Mouse (Mus musculus): ENCODE data around the gene Enoph1. TPM values are rescaled to one million over a fixed set of nuclear protein-coding genes. Genes with fewer than 3 reads are reported as not detected.

The Enoph1 gene
- polyA plus RNA-seq, 1 experiment from 2014 or later: 48.1 TPM

- WGBS: 30% methylated on average over 5 of the region's 5 CpGs
- Histone ChIP-seq H3K27ac (no peak overlapping the region), H3K4me3 (replicated peaks) (no peak overlapping the region), H3K9me3 (replicated peaks) (no peaks in the 10 kb centered on the region), H3K4me1 (peaks cover 32% of the 10 kb centered on the region), H3K36me3 (no peaks in the 10 kb centered on the region), H3K9ac (no peak overlapping the region), H3K27me3 (0 out of 2 replicates have a peak, but pooled peaks cover 1% of the 10 kb centered on the region), H3K4me2 (no peak overlapping the region)
- ATAC-seq (replicated peaks; ENCODE audit: low FRiP score): no peak
Measured at GRCm38 (mm10) chr5:100113403-100113802, 73.6 kb downstream of the Enoph1 start.

Other genes starting within 250 kb of the Enoph1 start
- 0.28 TPM in 1 of 2 replicates, not detected in the other for gene Vamp9, start 133.7 kb upstream of the Enoph1 start, polyA plus RNA-seq (2015; fragmentation: Nextera tagmentation; extraction: Ambion mirVana)
- 207 and 231 TPM in 2 replicates for gene Hnrnpd, start 61.0 kb upstream of the Enoph1 start, polyA plus RNA-seq (2015; fragmentation: Nextera tagmentation; extraction: Ambion mirVana)
- 1.9 and 2.6 TPM in 2 replicates for gene 4930524J08Rik, start 60.9 kb upstream of the Enoph1 start, polyA plus RNA-seq (2015; fragmentation: Nextera tagmentation; extraction: Ambion mirVana)
- gene Hnrnpdl, start 321 bp upstream of the Enoph1 start, polyA plus RNA-seq (2015; fragmentation: Nextera tagmentation; extraction: Ambion mirVana): 168 and 169 TPM in 2 replicates
- 18.4 and 21.9 TPM in 2 replicates for gene Tmem150c, start 119.8 kb downstream of the Enoph1 start, polyA plus RNA-seq (2015; fragmentation: Nextera tagmentation; extraction: Ambion mirVana)

Data from kidney, embryonic 15.5 days (tissue).